Mouse (Mus musculus) gastrocnemius, adult 18-20 months (tissue): ENCODE measurements around the gene Cnn1. TPM values are rescaled to one million over a fixed set of nuclear protein-coding genes. Genes with fewer than 3 reads are reported as not detected.
A peak's percentile ranks its signal among the peaks of the same experiment; 100 is the strongest.
"Not testable (repeated sequence)": the region's sequence is repeated elsewhere in the genome, so short reads cannot be mapped to it uniquely, and the experiment has no call there.

Experiments
- DNase-seq: peaks from one replicate; pipeline ENCODE4 v3.0.0; 2021; ENCODE audit warnings: low spot score
- total RNA-seq, 2 experiments: library from RNA; stranded (reverse); gene quantifications; 2 replicates each; pipeline ENCODE4 v1.2.3; 2021

The Cnn1 gene
- total RNA-seq, 2 experiments from 2014 or later: 3.1 to 6.5 TPM

- not testable (repeated sequence) for DNase-seq
These were observed 23.2 kb upstream of the Cnn1 start for GRCm38 (mm10) chr9:22075778-22076177.

- no peak for DNase-seq
These were observed 22.8 kb upstream of the Cnn1 start for GRCm38 (mm10) chr9:22076223-22076622.

- DNase-seq: no peak
These were observed 14.4 kb upstream of the Cnn1 start for GRCm38 (mm10) chr9:22084667-22085021.

- DNase-seq: peak; percentile 97
These were observed 13.8 kb upstream of the Cnn1 start, which contains the start of gene Ecsit for GRCm38 (mm10) chr9:22085022-22085834. Gene Ecsit, minus strand, starts transcription at chr9:22085438.

GRCm38 (mm10) chr9:22086012-22086411 is 13.0 kb upstream of the Cnn1 start:
- DNase-seq: no peak

GRCm38 (mm10) chr9:22087034-22087618 is 11.9 kb upstream of the Cnn1 start:
- DNase-seq: no peak

- no peak for DNase-seq
These were observed 9.7 kb upstream of the Cnn1 start for GRCm38 (mm10) chr9:22089281-22089680.

- no peak for DNase-seq
These were observed 9.0 kb upstream of the Cnn1 start for GRCm38 (mm10) chr9:22089986-22090385.

- DNase-seq: no peak
These were observed 6.3 kb upstream of the Cnn1 start for GRCm38 (mm10) chr9:22092746-22093145.

- DNase-seq: peak; percentile 83
These were observed 3.1 kb upstream of the Cnn1 start for GRCm38 (mm10) chr9:22095854-22096307.

GRCm38 (mm10) chr9:22099922-22100321 is 906 bp downstream of the Cnn1 start:
- no peak for DNase-seq

GRCm38 (mm10) chr9:22108194-22108593 is 9.2 kb downstream of the Cnn1 start:
- DNase-seq: no peak

- DNase-seq: no peak
These were observed 16.6 kb downstream of the Cnn1 start for GRCm38 (mm10) chr9:22115635-22116034.

GRCm38 (mm10) chr9:22116086-22116485 is 17.1 kb downstream of the Cnn1 start:
- no peak for DNase-seq

GRCm38 (mm10) chr9:22116740-22117426 is 17.9 kb downstream of the Cnn1 start, which contains the start of gene Elof1:
Gene Elof1, minus strand, starts transcription at chr9:22117172.
- peak; percentile 94 for DNase-seq

- peak; percentile 30 for DNase-seq
These were observed 18.9 kb downstream of the Cnn1 start for GRCm38 (mm10) chr9:22117754-22118456.

- DNase-seq: no peak
These were observed 20.5 kb downstream of the Cnn1 start for GRCm38 (mm10) chr9:22119543-22119942.

GRCm38 (mm10) chr9:22121545-22121944 is 22.5 kb downstream of the Cnn1 start:
- DNase-seq: no peak

- no peak for DNase-seq
These were observed 23.0 kb downstream of the Cnn1 start for GRCm38 (mm10) chr9:22122005-22122404.

- DNase-seq: no peak
These were observed 24.1 kb downstream of the Cnn1 start for GRCm38 (mm10) chr9:22123069-22123609.

- DNase-seq: no peak
These were observed 25.2 kb downstream of the Cnn1 start for GRCm38 (mm10) chr9:22124169-22124568.
